Mouse (Mus musculus): Measurements from ENCODE around the gene Pm20d1. TPM values are rescaled to one million over a fixed set of nuclear protein-coding genes. Genes with fewer than 3 reads are reported as not detected.
A peak's percentile ranks its signal among the peaks of the same experiment; 100 is the strongest.

Pm20d1 gene
- polyA plus RNA-seq, 1 experiment from 2014 or later, result 10.7 TPM

- 83% methylated on average over 3 of the region's 3 CpGs for WGBS (ENCODE audit: insufficient replicate concordance)
- Histone ChIP-seq H3K27me3 (ENCODE audit: insufficient read depth, low read length) (no peaks in the 10 kb centered on the region), H3K4me1 (ENCODE audit: insufficient read depth) (no peaks in the 10 kb centered on the region), H3K9me3 (ENCODE audit: low read length) (no peaks in the 10 kb centered on the region), H3K4me3 (ENCODE audit: low read depth, low read length) (no peak overlapping the region), H3K27ac (ENCODE audit: low read depth) (no peak overlapping the region), H3K9ac (replicated peaks) (no peak overlapping the region), H3K36me3 (replicated peaks; ENCODE audit: insufficient read depth, low read length) (no peaks in the 10 kb centered on the region), H3K4me2 (ENCODE audit: low read depth, low read length) (no peak overlapping the region)
- no peak for ATAC-seq
- TF ChIP-seq CTCF (IDR thresholded peaks at IDR 0.05; ENCODE audit: low read depth), result no peak
- no peak for TF ChIP-seq EP300 (IDR thresholded peaks at IDR 0.05; ENCODE audit: low read depth)
- DNase-seq, result no peak
Measured at GRCm38 (mm10) chr1:131760428-131760820, 36.8 kb upstream of the Pm20d1 start.

DNA sequence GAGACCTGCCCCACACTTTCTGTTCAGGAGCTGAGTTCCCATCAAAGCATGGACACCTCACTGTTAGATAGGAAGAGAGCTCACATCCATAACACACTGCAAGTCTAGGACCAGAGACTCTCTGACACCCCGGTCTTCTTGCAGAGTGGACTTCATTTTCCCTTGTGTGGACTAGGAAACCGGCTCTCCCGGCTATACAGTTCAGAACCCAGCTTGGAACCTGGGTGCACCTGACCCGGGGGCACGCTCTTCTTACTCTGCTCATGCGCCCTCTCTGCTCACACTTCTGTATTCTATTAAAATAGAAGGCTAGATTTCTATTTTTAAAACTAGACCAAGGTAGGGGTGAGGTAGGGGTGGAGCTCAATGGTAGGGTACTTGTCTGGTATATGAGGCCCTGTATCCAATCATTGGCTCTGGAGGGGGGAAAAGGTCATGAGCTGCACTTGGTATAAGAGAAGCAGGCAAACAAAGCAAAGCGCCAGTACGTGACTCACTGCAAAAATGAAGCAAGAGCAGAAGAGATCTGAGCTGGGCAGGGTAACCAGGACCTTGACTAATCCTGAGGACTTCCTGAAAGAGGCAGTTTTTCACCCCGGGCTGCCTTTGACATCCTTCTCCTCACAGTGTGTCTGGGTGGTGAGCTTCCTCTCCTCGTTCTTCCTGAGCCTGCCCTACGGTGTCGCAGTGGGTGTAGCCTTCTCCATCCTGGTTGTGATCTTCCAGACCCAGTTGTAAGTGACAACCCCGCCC is 35.9 kb upstream of the Pm20d1 start:
- Histone ChIP-seq H3K9ac (replicated peaks) (no peak overlapping the region), H3K9me3 (ENCODE audit: low read length) (no peaks in the 10 kb centered on the region), H3K27me3 (ENCODE audit: insufficient read depth, low read length) (no peaks in the 10 kb centered on the region), H3K4me2 (ENCODE audit: low read depth, low read length) (no peak overlapping the region), H3K27ac (ENCODE audit: low read depth) (no peak overlapping the region), H3K36me3 (replicated peaks; ENCODE audit: insufficient read depth, low read length) (no peaks in the 10 kb centered on the region), H3K4me1 (ENCODE audit: insufficient read depth) (no peaks in the 10 kb centered on the region), H3K4me3 (ENCODE audit: low read depth, low read length) (no peak overlapping the region)
- ATAC-seq, result peak; percentile 41
- DNase-seq, result peak; percentile 15
- no peak for TF ChIP-seq CTCF (IDR thresholded peaks at IDR 0.05; ENCODE audit: low read depth)
- no peak for TF ChIP-seq EP300 (IDR thresholded peaks at IDR 0.05; ENCODE audit: low read depth)
- 51% methylated on average over 13 of the region's 13 CpGs for WGBS (ENCODE audit: insufficient replicate concordance)

DNA sequence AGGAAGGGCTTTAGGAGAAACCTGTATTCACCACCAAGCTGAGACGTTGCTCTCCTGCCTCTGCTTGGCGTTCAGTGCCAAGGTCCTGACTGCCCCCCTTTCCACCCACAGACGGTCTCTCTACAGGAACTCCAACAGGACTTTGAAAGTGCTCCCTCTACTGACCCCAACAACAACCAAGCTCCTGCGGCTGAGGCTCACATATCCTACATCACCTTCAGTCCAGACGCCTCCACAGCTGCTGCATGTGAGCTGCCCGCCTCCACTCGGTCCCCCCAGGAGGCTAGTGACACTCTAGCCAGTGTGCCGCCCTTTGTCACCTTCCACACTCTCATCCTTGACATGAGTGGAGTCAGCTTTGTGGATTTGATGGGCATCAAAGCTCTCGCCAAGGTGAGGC is 33.5 kb upstream of the Pm20d1 start:
- 39% methylated on average over 9 of the region's 9 CpGs for WGBS (ENCODE audit: insufficient replicate concordance)
- ATAC-seq (no peak), DNase-seq (no peak)

GRCm38 (mm10) chr1:131764581-131765338 is 32.4 kb upstream of the Pm20d1 start:
- TF ChIP-seq EP300 (IDR thresholded peaks at IDR 0.05; ENCODE audit: low read depth) (no peak), CTCF (IDR thresholded peaks at IDR 0.05; ENCODE audit: low read depth) (no peak)
- Histone ChIP-seq H3K9ac (replicated peaks) (no peak overlapping the region), H3K4me3 (ENCODE audit: low read depth, low read length) (no peak overlapping the region), H3K9me3 (ENCODE audit: low read length) (no peaks in the 10 kb centered on the region), H3K27me3 (ENCODE audit: insufficient read depth, low read length) (no peaks in the 10 kb centered on the region), H3K4me1 (ENCODE audit: insufficient read depth) (no peaks in the 10 kb centered on the region), H3K27ac (ENCODE audit: low read depth) (no peak overlapping the region), H3K36me3 (replicated peaks; ENCODE audit: insufficient read depth, low read length) (no peaks in the 10 kb centered on the region), H3K4me2 (ENCODE audit: low read depth, low read length) (no peak overlapping the region)
- WGBS (ENCODE audit: insufficient replicate concordance), result 46% methylated on average over 8 of the region's 8 CpGs
- no peak for ATAC-seq
- peak; percentile 8 for DNase-seq

More for the DNA sequence above, 33.5 kb upstream of the Pm20d1 start:
- H3K9me3 ChIP-seq (ENCODE audit: low read length), result no peaks in the 10 kb centered on the region
- no peak overlapping the region for H3K27ac ChIP-seq (ENCODE audit: low read depth)
- no peak overlapping the region for H3K9ac ChIP-seq (replicated peaks)
- no peaks in the 10 kb centered on the region for H3K36me3 ChIP-seq (replicated peaks; ENCODE audit: insufficient read depth, low read length)
- TF ChIP-seq CTCF (IDR thresholded peaks at IDR 0.05; ENCODE audit: low read depth), result peak; percentile 33
- TF ChIP-seq EP300 (IDR thresholded peaks at IDR 0.05; ENCODE audit: low read depth), result no peak
- no peak overlapping the region for H3K4me2 ChIP-seq (ENCODE audit: low read depth, low read length)
- H3K27me3 ChIP-seq (ENCODE audit: insufficient read depth, low read length), result no peaks in the 10 kb centered on the region
- no peaks in the 10 kb centered on the region for H3K4me1 ChIP-seq (ENCODE audit: insufficient read depth)
- no peak overlapping the region for H3K4me3 ChIP-seq (ENCODE audit: low read depth, low read length)

GRCm38 (mm10) chr1:131765357-131766001 is 31.7 kb upstream of the Pm20d1 start:
- WGBS (ENCODE audit: insufficient replicate concordance), result 15% methylated on average over 11 of the region's 11 CpGs
- H3K4me2 ChIP-seq (ENCODE audit: low read depth, low read length), result no peak overlapping the region
- no peak overlapping the region for H3K27ac ChIP-seq (ENCODE audit: low read depth)

DNA sequence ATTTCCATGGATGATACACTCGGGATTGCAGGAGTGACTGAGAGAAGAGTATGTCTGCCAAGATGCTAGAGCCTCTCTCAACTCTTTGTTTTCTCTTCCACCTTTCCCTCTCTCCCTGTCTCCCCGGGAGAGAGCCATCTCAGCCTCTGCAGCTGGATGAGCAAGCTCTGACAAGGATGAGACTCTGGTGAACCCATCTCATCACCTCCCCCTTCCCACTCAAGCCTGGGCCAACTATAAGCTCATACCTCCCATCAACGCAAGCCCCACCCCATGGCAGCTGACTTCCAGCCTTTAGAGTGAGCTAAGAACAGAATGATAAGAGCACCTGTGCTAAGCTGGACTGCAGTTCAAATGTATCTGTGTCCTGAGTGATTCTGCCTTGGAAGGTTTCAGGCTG is 27.9 kb upstream of the Pm20d1 start:
- H3K9me3 ChIP-seq (ENCODE audit: low read length), result no peaks in the 10 kb centered on the region
- no peak overlapping the region for H3K4me3 ChIP-seq (ENCODE audit: low read depth, low read length)
- WGBS (ENCODE audit: insufficient replicate concordance), result 52% methylated on average over 3 of the region's 3 CpGs

More at GRCm38 (mm10) chr1:131765357-131766001, 31.7 kb upstream of the Pm20d1 start:
- H3K9me3 ChIP-seq (ENCODE audit: low read length), result no peaks in the 10 kb centered on the region
- TF ChIP-seq EP300 (IDR thresholded peaks at IDR 0.05; ENCODE audit: low read depth) (no peak), CTCF (IDR thresholded peaks at IDR 0.05; ENCODE audit: low read depth) (peak; percentile 97)
- no peaks in the 10 kb centered on the region for H3K4me1 ChIP-seq (ENCODE audit: insufficient read depth)
- H3K36me3 ChIP-seq (replicated peaks; ENCODE audit: insufficient read depth, low read length), result no peaks in the 10 kb centered on the region
- H3K9ac ChIP-seq (replicated peaks), result no peak overlapping the region
- H3K4me3 ChIP-seq (ENCODE audit: low read depth, low read length), result no peak overlapping the region
- no peaks in the 10 kb centered on the region for H3K27me3 ChIP-seq (ENCODE audit: insufficient read depth, low read length)
- ATAC-seq (no peak), DNase-seq (peak; percentile 82)

More for the DNA sequence above, 27.9 kb upstream of the Pm20d1 start:
- DNase-seq, result no peak
- no peaks in the 10 kb centered on the region for H3K4me1 ChIP-seq (ENCODE audit: insufficient read depth)
- H3K36me3 ChIP-seq (replicated peaks; ENCODE audit: insufficient read depth, low read length), result no peaks in the 10 kb centered on the region
- H3K27me3 ChIP-seq (ENCODE audit: insufficient read depth, low read length), result no peaks in the 10 kb centered on the region
- TF ChIP-seq CTCF (IDR thresholded peaks at IDR 0.05; ENCODE audit: low read depth), result no peak
- TF ChIP-seq EP300 (IDR thresholded peaks at IDR 0.05; ENCODE audit: low read depth), result no peak
- H3K27ac ChIP-seq (ENCODE audit: low read depth), result no peak overlapping the region
- no peak overlapping the region for H3K4me2 ChIP-seq (ENCODE audit: low read depth, low read length)
- no peak for ATAC-seq
- no peak overlapping the region for H3K9ac ChIP-seq (replicated peaks)

Data from liver, postnatal 0 days (tissue).